Mouse (Mus musculus) gastrocnemius, postnatal 14 days (tissue): ENCODE measurements around the gene Cela3a. TPM values are rescaled to one million over a fixed set of nuclear protein-coding genes. Genes with fewer than 3 reads are reported as not detected.
"Not testable (repeated sequence)": the region's sequence is repeated elsewhere in the genome, so short reads cannot be mapped to it uniquely, and the experiment has no call there.

Source experiments
- DNase-seq: peaks from one replicate; pipeline ENCODE4 v3.0.0; 2021; ENCODE audit warnings: mixed read lengths
- intact Hi-C: fragments of 180-260 bp; cut with DNase I; formaldehyde crosslinking; loops from one replicate; pipeline ENCODE4 v1.15.1; 2025; ENCODE audit warnings: low total_unique reads
- long read RNA-seq, 2 experiments: library from polyadenylated mRNA; stranded (forward); transcript quantifications; one replicate each; pipeline ENCODE4 v2.0.0; 2021
- total RNA-seq, 2 experiments: library from RNA; stranded (reverse); gene quantifications; 2 replicates each; pipeline ENCODE4 v1.2.3; 2021

Gene Cela3a
- total RNA-seq = not detected
- long read RNA-seq, experiment 1 = 0 reads
- long read RNA-seq, experiment 2 = 0 reads

GRCm38 (mm10) chr4:137409691-137410090 lies at the start of gene Cela3a:
Cela3a (minus strand) TSS chr4:137409791.
- no peak for DNase-seq
- intact Hi-C loops = no loop called here

DNA sequence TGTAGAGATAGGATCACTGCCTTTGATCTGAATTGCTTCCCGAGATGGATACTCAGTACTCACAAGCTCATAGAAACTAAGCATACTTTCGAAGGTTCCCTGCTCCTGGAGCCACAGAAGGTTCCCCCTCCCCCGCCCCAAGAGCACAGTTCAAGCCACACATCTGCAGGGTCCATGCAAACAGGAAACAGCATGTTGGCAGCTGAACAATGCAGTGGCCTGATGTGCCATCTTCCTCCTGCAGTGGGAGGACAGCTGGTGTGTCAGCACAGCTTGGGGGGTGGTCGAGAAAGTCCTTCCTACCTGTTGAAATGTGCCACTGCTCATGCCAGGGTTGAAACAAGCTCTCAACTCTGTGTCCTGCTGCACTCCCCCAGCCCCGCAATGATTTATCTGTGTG lies 49.3 kb upstream of the Cela3a start:
- intact Hi-C loops = no loop called here
- no peak for DNase-seq

- intact Hi-C loops = no loop called here
Observed at GRCm38 (mm10) chr4:137458310-137458709, 48.7 kb upstream of the Cela3a start.

GRCm38 (mm10) chr4:137457292-137457691 lies 47.7 kb upstream of the Cela3a start:
- no peak for DNase-seq
- intact Hi-C loops = no loop called here

More at GRCm38 (mm10) chr4:137458310-137458709, 48.7 kb upstream of the Cela3a start:
- DNase-seq = no peak

GRCm38 (mm10) chr4:137456581-137456980 lies 47.0 kb upstream of the Cela3a start:
- intact Hi-C loops = no loop called here
- DNase-seq = no peak

GRCm38 (mm10) chr4:137454582-137454981 lies 45.0 kb upstream of the Cela3a start:
- no peak for DNase-seq
- intact Hi-C loops = no loop called here

GRCm38 (mm10) chr4:137453234-137453767 lies 43.7 kb upstream of the Cela3a start, which contains the start of gene 1700013G24Rik:
1700013G24Rik (plus strand) TSS chr4:137453284.
- intact Hi-C loops = no loop called here
- no peak for DNase-seq

DNA sequence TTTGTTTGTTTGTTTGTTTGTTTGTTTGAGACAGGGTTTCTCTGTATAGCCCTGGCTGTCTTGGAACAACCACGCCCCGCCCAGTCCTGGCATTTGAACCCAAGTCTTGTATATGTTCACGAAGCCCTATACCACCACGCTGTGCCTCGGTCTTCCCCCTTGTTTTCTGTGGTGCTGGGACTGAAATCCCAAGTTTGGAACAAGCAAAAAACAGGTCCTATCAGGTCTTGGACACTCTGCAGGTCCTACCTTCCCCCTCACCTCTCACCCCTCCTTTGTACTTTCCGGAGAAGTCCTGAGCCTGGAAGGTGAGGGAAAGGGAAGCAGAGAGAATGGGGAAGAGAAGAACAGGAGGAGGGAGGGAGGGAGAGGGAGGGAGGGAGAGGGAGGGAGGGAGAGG lies 42.6 kb upstream of the Cela3a start:
- intact Hi-C loops = no loop called here
- no peak for DNase-seq

DNA sequence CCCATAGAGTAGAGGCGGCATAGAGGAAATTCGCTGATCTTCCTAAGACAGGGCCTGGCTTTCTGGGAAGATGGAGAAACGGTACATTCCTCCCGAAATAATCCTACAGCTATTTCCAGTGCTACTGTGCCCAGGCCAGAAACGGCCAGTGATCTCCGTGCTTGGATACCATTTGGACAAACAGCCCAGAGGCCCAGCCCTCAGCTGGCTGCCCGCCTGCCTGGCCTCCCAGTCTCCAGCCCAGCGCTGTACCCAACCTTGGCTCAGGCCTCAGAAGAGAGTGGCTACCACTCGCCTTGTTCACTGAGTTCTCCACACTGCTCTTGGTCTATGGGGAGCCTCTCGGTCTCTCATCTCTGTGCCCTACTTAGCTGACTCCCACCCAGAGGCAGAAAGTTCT lies 40.1 kb upstream of the Cela3a start:
- intact Hi-C loops = no loop called here
- DNase-seq = peak; percentile 58

GRCm38 (mm10) chr4:137449132-137449531 lies 39.5 kb upstream of the Cela3a start:
- DNase-seq = no peak
- intact Hi-C loops = no loop called here

- DNase-seq = no peak
- intact Hi-C loops = no loop called here
Observed at GRCm38 (mm10) chr4:137448641-137449040, 39.0 kb upstream of the Cela3a start.

DNA sequence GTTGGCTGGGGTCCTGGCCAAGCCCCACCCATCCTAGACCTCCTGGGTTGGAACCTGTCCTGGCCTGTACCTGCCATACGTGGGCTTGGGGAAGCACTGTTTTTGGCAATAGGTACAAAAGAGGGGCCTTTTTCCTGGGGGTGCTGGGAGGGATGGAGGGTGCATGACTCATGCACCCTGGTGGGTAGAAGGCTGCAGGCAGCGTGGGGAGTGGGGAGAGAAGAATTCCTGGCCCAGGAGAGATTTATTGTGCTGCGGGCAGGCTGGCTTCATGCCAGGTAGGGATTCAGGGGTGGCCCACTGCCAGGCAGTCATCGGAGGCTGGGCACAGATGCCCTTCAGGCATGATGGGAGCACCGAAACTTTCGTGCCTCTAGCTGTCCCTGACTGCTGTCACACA lies 38.6 kb upstream of the Cela3a start:
- peak; percentile 48 for DNase-seq
- intact Hi-C loops = no loop called here

DNA sequence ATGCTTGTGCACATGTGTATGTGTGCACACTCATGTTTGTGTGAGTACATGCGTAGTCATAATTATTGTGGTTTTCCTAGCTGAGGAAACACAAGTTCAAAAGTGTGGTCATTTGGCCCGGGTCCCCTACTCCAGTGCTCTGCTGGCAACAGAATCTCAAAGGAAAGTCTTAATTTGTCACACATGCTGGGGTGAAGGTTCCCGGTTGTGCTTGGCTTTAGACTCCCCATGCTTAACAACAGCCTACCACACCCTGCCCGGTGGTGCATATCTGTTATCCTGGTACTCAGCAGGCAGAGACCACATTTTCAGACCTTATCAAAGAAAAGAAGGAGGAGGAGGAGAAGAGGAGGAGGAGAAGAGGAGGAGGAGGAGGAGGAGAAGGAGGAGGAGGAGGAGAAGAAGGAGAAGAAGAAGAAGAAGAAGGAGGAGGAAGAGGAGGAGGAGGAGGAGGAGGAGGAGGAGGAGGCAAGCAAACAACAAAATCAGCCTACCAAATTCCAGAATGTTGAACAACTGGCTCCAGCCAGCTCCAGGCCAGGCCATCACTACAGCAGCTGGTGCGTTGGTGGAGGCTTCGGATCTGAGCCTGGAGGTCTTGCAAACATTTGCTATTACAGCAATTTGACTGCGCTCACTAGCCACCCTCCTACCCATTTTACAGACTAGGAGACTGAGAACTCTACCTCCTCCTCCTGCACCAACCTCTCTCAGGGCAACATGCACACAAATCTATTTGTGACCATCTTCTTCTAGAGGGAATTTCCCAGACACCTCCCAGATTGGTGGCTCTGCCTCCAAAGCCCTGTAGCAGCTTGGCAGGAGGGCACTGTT lies 38.0 kb upstream of the Cela3a start:
- peak; percentile 31 for DNase-seq
- intact Hi-C loops = no loop called here

DNA sequence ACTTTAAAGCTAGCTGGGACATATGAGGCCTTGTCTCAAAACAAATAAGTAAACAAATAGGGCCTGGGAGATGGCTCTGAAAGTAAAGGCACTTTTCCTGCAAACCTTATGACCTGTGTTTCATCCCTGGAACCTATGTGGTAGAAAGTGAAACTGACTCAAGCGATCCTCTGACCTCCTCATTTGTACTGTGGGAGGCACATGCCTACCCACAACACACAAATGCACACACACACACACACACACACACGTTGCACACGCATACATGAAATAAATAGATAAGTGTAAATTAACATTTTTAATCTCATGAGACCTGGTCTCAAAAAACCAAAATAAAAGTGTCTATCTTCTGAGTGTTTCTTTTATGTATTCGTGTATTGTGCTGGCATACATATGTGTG lies 36.3 kb upstream of the Cela3a start:
- DNase-seq = no peak
- intact Hi-C loops = no loop called here

GRCm38 (mm10) chr4:137443625-137444024 lies 34.0 kb upstream of the Cela3a start:
- intact Hi-C loops = loop anchor here (5.0 kb wide), 2 partner anchors 74 to 99 kb away; no protein-coding TSS in a partner anchor
- DNase-seq = peak; percentile 61

- intact Hi-C loops = loop anchor here (5.0 kb wide), 2 partner anchors 76 to 101 kb away; no protein-coding TSS in a partner anchor
- DNase-seq = no peak
Observed at GRCm38 (mm10) chr4:137441332-137441731, 31.7 kb upstream of the Cela3a start.

GRCm38 (mm10) chr4:137438842-137439241 lies 29.3 kb upstream of the Cela3a start:
- DNase-seq = no peak
- intact Hi-C loops = no loop called here

DNA sequence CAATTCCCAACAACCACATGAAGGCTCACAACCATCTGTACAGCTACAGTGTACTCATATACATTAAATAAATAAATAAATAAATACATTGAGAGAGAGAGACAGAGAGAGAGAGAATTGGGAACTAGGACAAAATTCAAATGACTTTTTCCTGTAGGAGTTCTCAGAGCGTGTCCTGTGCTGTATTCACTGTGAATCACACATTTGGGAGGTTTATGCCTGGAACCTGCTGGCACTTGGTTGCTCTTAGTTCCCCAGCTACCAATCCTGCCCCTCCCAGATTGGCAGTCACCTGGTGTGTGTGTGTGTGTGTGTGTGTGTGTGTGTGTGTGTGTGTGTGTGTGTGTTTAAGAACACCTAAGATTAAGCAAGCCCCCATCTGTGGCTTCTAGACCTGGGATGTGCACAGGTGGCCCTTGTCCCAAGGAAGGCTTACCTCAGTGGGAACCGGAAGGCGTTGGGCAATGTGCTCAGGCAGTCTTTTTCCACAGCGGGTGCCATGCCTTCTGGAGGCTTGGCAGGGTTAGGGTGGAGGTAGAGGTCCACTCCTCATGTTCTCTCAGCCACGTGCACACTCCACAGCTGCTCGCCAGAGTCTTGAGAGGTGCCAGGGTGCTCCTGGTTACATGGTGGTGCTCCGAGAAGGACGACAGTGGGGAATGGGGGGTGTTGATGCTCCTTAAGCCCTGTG lies 27.5 kb upstream of the Cela3a start:
- intact Hi-C loops = no loop called here
- DNase-seq = no peak

DNA sequence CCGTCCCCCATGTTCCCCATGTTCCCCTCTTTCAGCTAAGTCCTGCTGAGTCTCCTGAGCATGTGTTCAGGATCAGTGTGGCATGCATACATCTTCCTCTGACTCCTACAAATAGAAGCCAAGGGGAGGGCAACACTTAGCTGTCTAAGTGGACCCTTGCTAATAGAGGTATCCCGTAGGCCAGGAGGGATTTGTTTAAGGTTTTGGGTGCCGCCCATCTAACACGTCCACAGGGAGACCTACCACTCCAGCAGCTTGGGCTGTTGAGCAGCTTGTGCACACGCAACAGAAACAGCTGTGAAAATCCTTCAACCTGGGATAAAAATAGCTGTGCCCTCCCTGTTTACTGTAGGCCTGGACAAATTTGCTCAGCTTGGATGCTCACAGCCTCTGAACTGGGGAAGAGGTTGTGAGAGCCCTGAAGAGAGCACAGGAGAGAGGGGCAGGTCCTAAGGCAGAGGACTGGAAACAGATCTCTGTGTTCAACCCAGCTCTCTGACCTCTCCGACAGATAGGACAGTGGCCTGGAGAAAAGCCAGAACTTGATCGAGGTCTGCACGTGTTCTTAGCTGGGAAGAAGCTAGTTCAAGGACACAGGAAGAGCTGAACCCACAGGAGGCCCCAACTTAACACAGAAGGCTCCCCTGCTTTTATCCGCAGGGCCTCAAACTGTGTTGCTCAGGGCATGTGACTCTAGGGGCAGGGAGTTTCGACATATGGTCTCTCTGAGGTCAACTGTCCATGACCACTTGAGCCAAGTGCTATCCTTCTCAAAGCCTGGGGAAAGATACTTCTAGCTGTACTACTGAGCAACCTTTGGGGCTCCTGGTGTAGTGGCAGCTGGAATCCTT lies 23.3 kb upstream of the Cela3a start:
- intact Hi-C loops, DNase-seq: not testable (repeated sequence)
